Mouse (Mus musculus): ENCODE results near the gene Katnbl1.

Katnbl1 gene

GRCm38 (mm10) chr2:112378973-112379898, at the start of gene Katnbl1:
Gene Katnbl1 (plus strand): TSS chr2:112379211.
- peak; percentile 97 for DNase-seq

DNA sequence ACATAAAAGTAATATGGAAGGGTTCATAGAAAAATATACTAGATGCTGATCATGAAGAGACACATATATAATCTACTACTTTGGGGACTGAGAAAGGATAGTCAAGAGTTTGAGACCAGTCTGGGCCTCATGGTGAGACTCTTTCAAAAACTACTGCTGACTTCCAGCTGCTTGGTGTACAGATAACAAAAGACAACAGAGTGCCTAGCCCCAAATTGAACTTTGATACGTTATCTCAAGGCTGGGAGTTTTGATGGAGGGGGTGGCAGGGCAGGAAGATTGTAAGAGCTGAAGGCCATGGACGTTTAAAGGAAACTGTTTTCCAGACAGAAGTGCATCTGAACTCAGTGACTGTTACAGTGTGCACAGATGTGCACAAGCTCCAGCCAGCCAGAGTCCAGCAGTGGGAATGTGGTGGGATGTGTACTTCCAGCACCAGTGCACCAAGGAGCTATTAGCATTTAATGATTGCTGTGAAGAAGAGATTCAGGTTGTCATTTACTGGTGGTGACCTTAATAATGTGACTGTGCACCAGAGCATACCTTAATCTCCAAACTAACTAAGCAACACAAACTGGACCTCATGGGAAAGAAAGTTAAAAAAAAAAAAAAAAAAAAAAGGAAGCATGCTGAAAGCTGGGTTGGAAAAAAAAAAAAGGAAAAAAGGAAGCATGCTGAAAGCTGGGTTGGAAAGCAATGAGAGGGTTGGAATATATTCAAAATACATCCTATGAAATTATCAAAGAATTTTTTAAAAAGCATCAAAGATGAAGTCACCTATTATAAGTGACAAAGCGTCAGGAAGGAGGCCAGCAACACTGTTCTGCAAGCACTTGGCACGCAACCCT, 46.7 kb upstream of the Katnbl1 start:
- DNase-seq: no peak

- DNase-seq: no peak
Measured at GRCm38 (mm10) chr2:112337211-112337610, 41.8 kb upstream of the Katnbl1 start.

- peak; percentile 22 for DNase-seq
Measured at GRCm38 (mm10) chr2:112339736-112340135, 39.3 kb upstream of the Katnbl1 start.

GRCm38 (mm10) chr2:112341117-112341516, 37.9 kb upstream of the Katnbl1 start:
- DNase-seq: no peak

DNA sequence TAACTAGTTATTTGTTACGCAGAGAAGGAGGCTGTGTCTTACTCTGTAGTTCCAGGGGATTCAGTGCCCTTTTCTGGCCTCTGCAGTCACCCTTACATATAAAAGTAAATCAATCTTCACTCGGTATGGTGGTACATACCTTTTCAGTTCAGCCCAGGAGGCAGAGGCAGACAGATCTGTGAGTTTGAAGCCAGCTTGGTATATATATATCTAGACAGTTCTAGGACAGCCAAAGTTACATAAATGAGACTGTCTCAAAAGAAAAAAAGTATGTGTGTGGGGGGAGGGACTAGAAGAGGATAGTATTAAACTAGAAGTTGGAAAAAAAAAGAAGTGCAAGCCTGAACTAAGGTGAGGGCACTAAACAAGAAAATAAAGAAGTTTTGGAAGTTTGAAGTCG, 30.8 kb upstream of the Katnbl1 start:
- DNase-seq: no peak

- DNase-seq: no peak
Measured at GRCm38 (mm10) chr2:112353685-112354455, 25.1 kb upstream of the Katnbl1 start.

- DNase-seq: no peak
Measured at GRCm38 (mm10) chr2:112359611-112360010, 19.4 kb upstream of the Katnbl1 start.

GRCm38 (mm10) chr2:112360012-112360780, 18.8 kb upstream of the Katnbl1 start:
- no peak for DNase-seq

DNA sequence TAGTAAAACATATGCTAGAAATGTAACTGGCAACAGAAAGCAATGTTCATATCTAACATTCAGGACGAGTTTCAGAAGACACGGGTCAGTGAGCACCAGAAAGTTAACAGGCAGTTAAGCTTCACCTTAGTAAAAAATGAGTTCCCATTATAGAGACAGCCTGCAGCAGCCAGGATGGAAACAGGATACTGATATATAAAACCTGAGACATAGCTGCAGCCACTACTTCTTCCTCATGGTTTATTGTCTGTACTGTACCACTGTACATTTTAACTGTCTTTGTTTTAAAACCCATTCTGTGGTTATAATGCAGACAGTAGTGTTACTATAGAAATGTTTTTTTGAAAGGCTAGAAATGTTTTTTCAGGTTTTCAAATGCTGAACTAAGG, 18.2 kb upstream of the Katnbl1 start:
- no peak for DNase-seq

GRCm38 (mm10) chr2:112367222-112367621, 11.8 kb upstream of the Katnbl1 start:
- peak; percentile 11 for DNase-seq

- DNase-seq: peak; percentile 88
Measured at GRCm38 (mm10) chr2:112367726-112368673, 11.0 kb upstream of the Katnbl1 start, which contains the start of gene Emc4. Gene Emc4 (minus strand): TSS chr2:112368027.

DNA sequence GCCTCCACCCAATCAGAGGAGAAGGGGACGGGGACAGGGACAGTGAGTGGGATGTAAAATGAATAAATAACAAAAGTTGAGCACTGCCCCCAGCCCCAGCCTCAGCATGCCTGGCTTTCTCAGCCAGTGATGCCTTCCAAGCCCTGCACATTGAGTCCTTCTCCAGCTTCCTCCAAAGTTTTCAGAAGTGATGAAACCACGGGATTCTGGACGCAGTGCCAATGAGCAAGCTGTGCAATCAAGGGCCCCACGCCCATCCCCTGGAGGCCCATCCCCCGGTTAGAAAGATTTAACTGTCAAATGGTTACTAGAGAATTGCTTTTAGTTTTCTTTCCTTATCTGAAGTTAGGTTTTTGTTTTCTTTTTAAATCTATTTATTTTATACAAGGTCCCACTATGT, 9.1 kb upstream of the Katnbl1 start:
- DNase-seq: no peak

DNA sequence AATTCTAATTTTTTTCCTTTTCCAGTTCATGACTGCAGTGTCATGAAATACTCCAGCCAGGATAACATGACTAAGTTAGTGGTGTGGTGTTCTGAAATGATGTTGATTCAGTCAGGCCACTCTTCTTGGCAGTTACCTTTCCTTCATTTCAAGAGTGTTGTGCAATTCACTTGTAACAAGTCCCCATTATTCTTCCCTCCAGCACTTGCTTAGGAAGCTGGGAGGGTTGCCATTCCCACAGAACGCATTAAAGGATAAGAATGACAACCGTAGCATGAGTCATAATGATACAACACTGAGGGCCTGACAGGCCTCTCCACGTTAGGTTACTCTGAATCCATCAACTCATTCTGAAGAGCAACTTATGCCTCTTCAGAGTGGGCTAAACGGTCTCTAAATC, 5.9 kb upstream of the Katnbl1 start:
- no peak for DNase-seq

- DNase-seq: no peak
Measured at GRCm38 (mm10) chr2:112374610-112375009, 4.4 kb upstream of the Katnbl1 start.

DNA sequence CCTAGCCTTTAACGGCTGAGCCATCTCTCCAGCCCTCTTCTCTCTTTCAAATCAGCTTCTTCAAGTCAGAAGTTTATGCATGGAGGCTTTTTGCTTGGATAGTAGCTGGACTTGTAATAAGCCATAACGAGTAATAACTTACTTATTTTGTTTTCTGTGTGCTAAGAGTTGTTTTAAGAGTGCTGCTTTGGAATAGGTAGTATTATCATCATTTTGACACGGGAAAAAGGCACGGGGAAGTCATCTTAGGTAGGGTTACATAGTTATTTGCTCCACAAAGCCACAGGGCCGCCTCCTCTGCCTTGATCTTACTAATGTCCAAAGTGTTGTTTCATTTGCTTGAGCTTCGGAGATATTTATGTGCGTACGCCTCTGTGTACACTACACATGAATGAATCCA, 1.1 kb downstream of the Katnbl1 start:
- DNase-seq: no peak

DNA sequence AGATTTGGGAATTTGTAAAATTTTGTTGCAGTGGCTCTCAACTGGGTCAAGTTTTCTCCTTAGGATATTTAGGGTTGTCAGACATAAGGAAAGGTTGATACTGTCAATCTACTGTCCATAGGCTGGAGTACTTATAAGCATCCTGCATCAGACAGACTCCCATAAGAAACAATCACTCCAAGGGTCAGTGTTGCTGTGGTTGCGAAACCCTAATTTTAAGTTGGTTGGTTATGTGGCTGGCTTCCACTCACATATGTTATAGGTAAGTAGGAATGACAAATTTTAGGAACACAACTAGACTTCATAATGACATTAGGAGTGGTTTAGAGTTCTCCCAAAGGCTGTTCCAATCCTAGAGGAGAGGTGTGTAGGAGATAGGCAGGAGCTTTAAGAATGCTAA, 2.2 kb downstream of the Katnbl1 start:
- DNase-seq: no peak

- no peak for DNase-seq
Measured at GRCm38 (mm10) chr2:112390843-112391242, 11.8 kb downstream of the Katnbl1 start.

DNA sequence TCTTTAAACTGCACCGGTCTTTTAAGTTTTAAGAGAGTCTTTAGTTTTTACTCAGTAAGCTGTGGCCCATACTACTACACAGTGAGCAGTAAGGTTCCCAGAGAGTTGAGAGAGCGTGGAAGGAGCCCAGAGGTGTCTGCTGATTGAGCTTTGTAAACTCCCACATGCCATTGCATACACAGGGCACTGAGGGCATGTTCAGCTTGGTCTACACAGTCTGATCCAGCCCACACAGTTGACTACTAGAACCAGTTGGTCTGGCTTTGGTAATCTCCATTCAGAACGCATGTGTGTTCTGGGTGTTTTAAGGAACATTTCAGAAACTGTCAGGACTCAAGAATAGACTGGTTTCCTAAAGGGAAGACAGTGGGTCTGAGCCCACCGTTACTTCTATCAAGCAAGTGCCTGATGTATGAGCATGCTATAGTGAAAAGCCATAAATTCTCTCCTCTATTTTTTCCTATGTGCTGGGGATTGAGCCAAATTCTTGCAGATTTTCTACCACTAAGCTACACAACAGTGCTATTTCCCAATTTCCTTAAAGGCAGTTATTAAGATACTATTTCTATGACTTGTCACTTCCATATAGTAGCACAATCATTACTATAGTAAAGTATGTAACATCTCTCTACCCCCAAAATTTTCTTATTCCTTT, 12.5 kb downstream of the Katnbl1 start:
- DNase-seq: no peak

- no peak for DNase-seq
Measured at GRCm38 (mm10) chr2:112392689-112393088, 13.7 kb downstream of the Katnbl1 start.
